Mouse (Mus musculus) megakaryocyte, embryonic 14.5 days (primary cell): ENCODE results near the gene Madd.

ENCODE experiments used
- FLI1 ChIP-seq: IDR thresholded peaks from 2 replicates; pipeline ENCODE4 v1.6.1; 2012; ENCODE audit warnings: low read length, inconsistent platforms, mixed read lengths
- GATA1 ChIP-seq: IDR thresholded peaks from 3 replicates; pipeline ENCODE4 v1.6.1; 2012; ENCODE audit warnings: mixed read lengths, low read length, inconsistent platforms, borderline replicate concordance

GRCm38 (mm10) chr2:91121011-91121410 lies 62.6 kb downstream of the Madd start:
- TF ChIP-seq GATA1 (no peak), FLI1 (no peak)
